Mouse (Mus musculus): ENCODE results near the gene Nhlrc2. TPM values are rescaled to one million over a fixed set of nuclear protein-coding genes. Genes with fewer than 3 reads are reported as not detected.

Gene Nhlrc2
- polyA plus RNA-seq, 1 experiment from 2014 or later = 6.6 TPM

- whole genome bisulfite sequencing (ENCODE audit: insufficient replicate concordance) = 80% methylated on average over 8 of the region's 8 CpGs
- no peak for DNase-seq
- TF ChIP-seq EP300 (IDR thresholded peaks at IDR 0.05; ENCODE audit: low read depth) (no peak), CTCF (IDR thresholded peaks at IDR 0.05; ENCODE audit: low read depth) (no peak)
- Histone ChIP-seq H3K27me3 (ENCODE audit: insufficient read depth, low read length) (no peaks in the 10 kb centered on the region), H3K36me3 (replicated peaks; ENCODE audit: insufficient read depth, low read length) (peaks cover 38% of the 10 kb centered on the region), H3K4me3 (ENCODE audit: low read depth, low read length) (no peak overlapping the region), H3K4me2 (ENCODE audit: low read depth, low read length) (no peak overlapping the region), H3K27ac (ENCODE audit: low read depth) (no peak overlapping the region), H3K4me1 (ENCODE audit: insufficient read depth) (no peaks in the 10 kb centered on the region), H3K9ac (replicated peaks) (no peak overlapping the region), H3K9me3 (ENCODE audit: low read length) (no peaks in the 10 kb centered on the region)
- no peak for ATAC-seq
These were observed 38.3 kb downstream of the Nhlrc2 start for GRCm38 (mm10) chr19:56586320-56586719.

GRCm38 (mm10) chr19:56588205-56588626 lies 40.2 kb downstream of the Nhlrc2 start:
- H3K4me1 ChIP-seq (ENCODE audit: insufficient read depth) = no peaks in the 10 kb centered on the region
- no peaks in the 10 kb centered on the region for H3K27me3 ChIP-seq (ENCODE audit: insufficient read depth, low read length)
- no peak overlapping the region for H3K4me3 ChIP-seq (ENCODE audit: low read depth, low read length)
- WGBS (ENCODE audit: insufficient replicate concordance) = 69% methylated on average over 6 of the region's 6 CpGs
- H3K27ac ChIP-seq (ENCODE audit: low read depth) = no peak overlapping the region
- H3K36me3 ChIP-seq (replicated peaks; ENCODE audit: insufficient read depth, low read length) = peaks cover 48% of the 10 kb centered on the region
- no peak overlapping the region for H3K4me2 ChIP-seq (ENCODE audit: low read depth, low read length)
- DNase-seq (no peak), ATAC-seq (peak; percentile 35)
- H3K9ac ChIP-seq (replicated peaks) = no peak overlapping the region
- no peaks in the 10 kb centered on the region for H3K9me3 ChIP-seq (ENCODE audit: low read length)
- TF ChIP-seq EP300 (IDR thresholded peaks at IDR 0.05; ENCODE audit: low read depth) (no peak), CTCF (IDR thresholded peaks at IDR 0.05; ENCODE audit: low read depth) (no peak)

- peaks cover 56% of the 10 kb centered on the region for H3K36me3 ChIP-seq (replicated peaks; ENCODE audit: insufficient read depth, low read length)
- H3K4me2 ChIP-seq (ENCODE audit: low read depth, low read length) = no peak overlapping the region
- H3K9me3 ChIP-seq (ENCODE audit: low read length) = no peaks in the 10 kb centered on the region
- H3K4me1 ChIP-seq (ENCODE audit: insufficient read depth) = no peaks in the 10 kb centered on the region
- no peak overlapping the region for H3K9ac ChIP-seq (replicated peaks)
- no peak overlapping the region for H3K27ac ChIP-seq (ENCODE audit: low read depth)
- TF ChIP-seq EP300 (IDR thresholded peaks at IDR 0.05; ENCODE audit: low read depth) (no peak), CTCF (IDR thresholded peaks at IDR 0.05; ENCODE audit: low read depth) (no peak)
- H3K4me3 ChIP-seq (ENCODE audit: low read depth, low read length) = no peak overlapping the region
- H3K27me3 ChIP-seq (ENCODE audit: insufficient read depth, low read length) = no peaks in the 10 kb centered on the region
- WGBS (ENCODE audit: insufficient replicate concordance) = 81% methylated on average over 6 of the region's 6 CpGs
- no peak for DNase-seq
- ATAC-seq = no peak
These were observed 40.9 kb downstream of the Nhlrc2 start for GRCm38 (mm10) chr19:56589008-56589407.

- H3K4me1 ChIP-seq (ENCODE audit: insufficient read depth) = no peaks in the 10 kb centered on the region
- no peak overlapping the region for H3K9ac ChIP-seq (replicated peaks)
- no peak overlapping the region for H3K27ac ChIP-seq (ENCODE audit: low read depth)
- H3K4me3 ChIP-seq (ENCODE audit: low read depth, low read length) = no peak overlapping the region
- H3K9me3 ChIP-seq (ENCODE audit: low read length) = no peaks in the 10 kb centered on the region
- no peak for TF ChIP-seq EP300 (IDR thresholded peaks at IDR 0.05; ENCODE audit: low read depth)
- no peak for TF ChIP-seq CTCF (IDR thresholded peaks at IDR 0.05; ENCODE audit: low read depth)
- DNase-seq (no peak), ATAC-seq (no peak)
- 93% methylated on average over 5 of the region's 5 CpGs for WGBS (ENCODE audit: insufficient replicate concordance)
- H3K4me2 ChIP-seq (ENCODE audit: low read depth, low read length) = no peak overlapping the region
- peaks cover 58% of the 10 kb centered on the region for H3K36me3 ChIP-seq (replicated peaks; ENCODE audit: insufficient read depth, low read length)
- no peaks in the 10 kb centered on the region for H3K27me3 ChIP-seq (ENCODE audit: insufficient read depth, low read length)
These were observed 41.4 kb downstream of the Nhlrc2 start for GRCm38 (mm10) chr19:56589455-56589854.

- H3K9ac ChIP-seq (replicated peaks) = no peak overlapping the region
- no peaks in the 10 kb centered on the region for H3K9me3 ChIP-seq (ENCODE audit: low read length)
- TF ChIP-seq CTCF (IDR thresholded peaks at IDR 0.05; ENCODE audit: low read depth) (no peak), EP300 (IDR thresholded peaks at IDR 0.05; ENCODE audit: low read depth) (no peak)
- H3K4me1 ChIP-seq (ENCODE audit: insufficient read depth) = no peaks in the 10 kb centered on the region
- ATAC-seq (no peak), DNase-seq (no peak)
- no peak overlapping the region for H3K27ac ChIP-seq (ENCODE audit: low read depth)
- no peak overlapping the region for H3K4me3 ChIP-seq (ENCODE audit: low read depth, low read length)
- peaks cover 66% of the 10 kb centered on the region for H3K36me3 ChIP-seq (replicated peaks; ENCODE audit: insufficient read depth, low read length)
- no peak overlapping the region for H3K4me2 ChIP-seq (ENCODE audit: low read depth, low read length)
- H3K27me3 ChIP-seq (ENCODE audit: insufficient read depth, low read length) = no peaks in the 10 kb centered on the region
- 88% methylated on average over 3 of the region's 3 CpGs for WGBS (ENCODE audit: insufficient replicate concordance)
These were observed 42.2 kb downstream of the Nhlrc2 start for GRCm38 (mm10) chr19:56590250-56590649.

- Histone ChIP-seq H3K27ac (ENCODE audit: low read depth) (no peak overlapping the region), H3K4me1 (ENCODE audit: insufficient read depth) (no peaks in the 10 kb centered on the region), H3K36me3 (replicated peaks; ENCODE audit: insufficient read depth, low read length) (peaks cover 80% of the 10 kb centered on the region), H3K27me3 (ENCODE audit: insufficient read depth, low read length) (no peaks in the 10 kb centered on the region), H3K9me3 (ENCODE audit: low read length) (no peaks in the 10 kb centered on the region), H3K9ac (replicated peaks) (no peak overlapping the region), H3K4me3 (ENCODE audit: low read depth, low read length) (no peak overlapping the region), H3K4me2 (ENCODE audit: low read depth, low read length) (no peak overlapping the region)
- WGBS (ENCODE audit: insufficient replicate concordance) = 95% methylated on average over 9 of the region's 9 CpGs
- TF ChIP-seq CTCF (IDR thresholded peaks at IDR 0.05; ENCODE audit: low read depth) (no peak), EP300 (IDR thresholded peaks at IDR 0.05; ENCODE audit: low read depth) (no peak)
- DNase-seq (no peak), ATAC-seq (no peak)
These were observed 44.4 kb downstream of the Nhlrc2 start for GRCm38 (mm10) chr19:56592472-56592871.

- H3K27me3 ChIP-seq (ENCODE audit: insufficient read depth, low read length) = no peaks in the 10 kb centered on the region
- H3K27ac ChIP-seq (ENCODE audit: low read depth) = no peak overlapping the region
- peaks cover 9% of the 10 kb centered on the region; the same call in 1 of the 2 replicates for H3K4me1 ChIP-seq (ENCODE audit: insufficient read depth)
- no peak for TF ChIP-seq EP300 (IDR thresholded peaks at IDR 0.05; ENCODE audit: low read depth)
- TF ChIP-seq CTCF (IDR thresholded peaks at IDR 0.05; ENCODE audit: low read depth) = no peak
- no peak overlapping the region for H3K4me3 ChIP-seq (ENCODE audit: low read depth, low read length)
- ATAC-seq (no peak), DNase-seq (no peak)
- no peak overlapping the region for H3K4me2 ChIP-seq (ENCODE audit: low read depth, low read length)
- H3K36me3 ChIP-seq (replicated peaks; ENCODE audit: insufficient read depth, low read length) = peaks cover 35% of the 10 kb centered on the region
- no peak overlapping the region for H3K9ac ChIP-seq (replicated peaks)
- 75% methylated on average over 3 of the region's 3 CpGs for WGBS (ENCODE audit: insufficient replicate concordance)
- H3K9me3 ChIP-seq (ENCODE audit: low read length) = no peaks in the 10 kb centered on the region
These were observed 51.9 kb downstream of the Nhlrc2 start for GRCm38 (mm10) chr19:56599996-56600395.

Data from liver, postnatal 0 days (tissue).